Mouse (Mus musculus): ENCODE results near the gene Hif3a. TPM values are rescaled to one million over a fixed set of nuclear protein-coding genes. Genes with fewer than 3 reads are reported as not detected.
A peak's percentile ranks its signal among the peaks of the same experiment; 100 is the strongest.
"Not testable (repeated sequence)": the region's sequence is repeated elsewhere in the genome, so short reads cannot be mapped to it uniquely, and the experiment has no call there.

The Hif3a gene
- polyA plus RNA-seq (2014; fragmentation: Nextera tagmentation; extraction: Ambion mirVana), result 8.6 and 10.4 TPM in 2 replicates

DNA sequence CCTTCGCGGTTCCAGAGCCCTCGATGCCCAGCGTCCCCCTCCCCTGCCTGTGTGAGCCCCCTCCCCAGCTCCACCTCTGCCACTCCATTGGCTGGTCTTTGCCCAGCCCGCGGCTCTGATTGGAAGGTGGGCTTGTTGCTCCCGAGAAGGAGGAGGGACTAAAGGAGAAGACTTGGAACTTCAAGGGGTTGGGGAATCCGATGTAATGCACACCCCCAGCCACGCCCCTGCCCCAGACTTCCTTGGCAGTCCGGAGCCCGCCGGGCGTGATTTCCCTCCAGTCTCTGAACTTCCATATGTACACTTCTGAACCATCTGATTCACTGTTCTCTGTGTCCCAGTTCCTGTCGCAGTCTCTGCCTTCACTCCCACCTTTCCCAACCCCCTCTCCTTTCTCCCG is at the start of gene Hif3a:
Gene Hif3a, minus strand, starts transcription at position 39 of the 400 bp plus-strand sequence.
- H3K9ac ChIP-seq (ENCODE audit: low read length), result peak within 1 kb of the TSS; percentile 59
- ATAC-seq (replicated peaks; ENCODE audit: low FRiP score), result peak; percentile 88
- H3K36me3 ChIP-seq (ENCODE audit: control insufficient read depth, insufficient read depth, low read length), result no peaks in the 10 kb centered on the region
- peak; percentile 92 for DNase-seq (ENCODE audit: low spot score)
- peaks cover 21% of the 10 kb centered on the region; the same call in 1 of the 2 replicates for H3K4me1 ChIP-seq (replicated peaks; ENCODE audit: control insufficient read depth, insufficient read depth, low read length)
- H3K27me3 ChIP-seq (ENCODE audit: control insufficient read depth, insufficient read depth, low read length), result 0 out of 2 replicates have a peak, but pooled peaks cover 2% of the 10 kb centered on the region
- H3K27ac ChIP-seq (ENCODE audit: low read depth, low read length), result no peak within 1 kb of the TSS
- peak within 1 kb of the TSS; percentile 68 for H3K4me2 ChIP-seq (ENCODE audit: low read depth, low read length, severe bottlenecking)
- peak within 1 kb of the TSS; percentile 34 for H3K4me3 ChIP-seq (ENCODE audit: low read depth, low read length)
- 1% methylated on average over 15 of the region's 15 CpGs for WGBS
- no peaks in the 10 kb centered on the region for H3K9me3 ChIP-seq (ENCODE audit: control insufficient read depth, low read length)

- DNase-seq (ENCODE audit: low spot score); H3K27me3 ChIP-seq (ENCODE audit: control insufficient read depth, insufficient read depth, low read length); H3K36me3 ChIP-seq (ENCODE audit: control insufficient read depth, insufficient read depth, low read length); ATAC-seq (replicated peaks; ENCODE audit: low FRiP score); H3K9me3 ChIP-seq (ENCODE audit: control insufficient read depth, low read length); H3K4me2 ChIP-seq (ENCODE audit: low read depth, low read length, severe bottlenecking); H3K9ac ChIP-seq (ENCODE audit: low read length); H3K4me1 ChIP-seq (replicated peaks; ENCODE audit: control insufficient read depth, insufficient read depth, low read length); H3K27ac ChIP-seq (ENCODE audit: low read depth, low read length); H3K4me3 ChIP-seq (ENCODE audit: low read depth, low read length): not testable (repeated sequence)
- WGBS, result 90% methylated on average over 13 of the region's 13 CpGs
These were observed 39.4 kb upstream of the Hif3a start for GRCm38 (mm10) chr7:17101631-17102030.

- ATAC-seq (replicated peaks; ENCODE audit: low FRiP score) (no peak), DNase-seq (ENCODE audit: low spot score) (no peak)
- no peak overlapping the region for H3K4me2 ChIP-seq (ENCODE audit: low read depth, low read length, severe bottlenecking)
These were observed 29.1 kb upstream of the Hif3a start for GRCm38 (mm10) chr7:17091280-17091679.

DNA sequence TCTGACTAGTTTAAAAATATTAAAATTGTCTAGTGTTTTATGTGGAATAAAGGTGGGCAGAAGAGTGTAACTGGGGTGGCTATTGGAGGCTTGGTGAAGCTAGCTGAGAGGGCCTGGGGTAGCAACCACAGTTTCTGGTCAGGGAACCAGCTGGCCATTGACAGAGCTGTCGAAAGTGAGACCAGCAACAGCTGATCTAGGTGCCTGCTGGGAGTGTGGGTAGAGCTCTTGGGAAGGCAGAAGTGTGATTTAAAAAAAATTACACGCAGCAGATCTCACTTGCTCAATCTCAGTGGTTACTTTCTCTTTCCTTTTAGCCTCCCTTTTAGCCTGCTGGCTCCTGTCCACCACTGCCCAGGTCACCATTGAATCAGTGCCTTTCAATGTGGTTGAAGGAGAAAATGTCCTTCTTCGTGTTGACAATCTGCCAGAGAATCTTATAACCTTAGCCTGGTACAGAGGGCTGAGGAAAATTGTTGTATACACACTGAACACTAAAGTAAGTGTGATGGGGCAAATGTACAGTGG is 27.9 kb upstream of the Hif3a start:
- no peak overlapping the region for H3K27ac ChIP-seq (ENCODE audit: low read depth, low read length)
- no peaks in the 10 kb centered on the region for H3K9me3 ChIP-seq (ENCODE audit: control insufficient read depth, low read length)
- no peaks in the 10 kb centered on the region for H3K27me3 ChIP-seq (ENCODE audit: control insufficient read depth, insufficient read depth, low read length)
- H3K4me3 ChIP-seq (ENCODE audit: low read depth, low read length), result no peak overlapping the region
- no peak overlapping the region for H3K4me2 ChIP-seq (ENCODE audit: low read depth, low read length, severe bottlenecking)
- no peaks in the 10 kb centered on the region for H3K36me3 ChIP-seq (ENCODE audit: control insufficient read depth, insufficient read depth, low read length)
- H3K4me1 ChIP-seq (replicated peaks; ENCODE audit: control insufficient read depth, insufficient read depth, low read length), result no peaks in the 10 kb centered on the region
- DNase-seq (ENCODE audit: low spot score) (no peak), ATAC-seq (replicated peaks; ENCODE audit: low FRiP score) (no peak)
- whole genome bisulfite sequencing, result 60% methylated on average over 3 of the region's 3 CpGs
- H3K9ac ChIP-seq (ENCODE audit: low read length), result no peak overlapping the region

More at GRCm38 (mm10) chr7:17091280-17091679, 29.1 kb upstream of the Hif3a start:
- H3K9me3 ChIP-seq (ENCODE audit: control insufficient read depth, low read length), result no peaks in the 10 kb centered on the region
- H3K4me1 ChIP-seq (replicated peaks; ENCODE audit: control insufficient read depth, insufficient read depth, low read length), result no peaks in the 10 kb centered on the region
- H3K4me3 ChIP-seq (ENCODE audit: low read depth, low read length), result no peak overlapping the region
- WGBS, result 10% methylated on average over 1 of the region's 1 CpGs
- no peak overlapping the region for H3K9ac ChIP-seq (ENCODE audit: low read length)
- H3K27ac ChIP-seq (ENCODE audit: low read depth, low read length), result no peak overlapping the region
- no peaks in the 10 kb centered on the region for H3K27me3 ChIP-seq (ENCODE audit: control insufficient read depth, insufficient read depth, low read length)
- H3K36me3 ChIP-seq (ENCODE audit: control insufficient read depth, insufficient read depth, low read length), result no peaks in the 10 kb centered on the region

DNA sequence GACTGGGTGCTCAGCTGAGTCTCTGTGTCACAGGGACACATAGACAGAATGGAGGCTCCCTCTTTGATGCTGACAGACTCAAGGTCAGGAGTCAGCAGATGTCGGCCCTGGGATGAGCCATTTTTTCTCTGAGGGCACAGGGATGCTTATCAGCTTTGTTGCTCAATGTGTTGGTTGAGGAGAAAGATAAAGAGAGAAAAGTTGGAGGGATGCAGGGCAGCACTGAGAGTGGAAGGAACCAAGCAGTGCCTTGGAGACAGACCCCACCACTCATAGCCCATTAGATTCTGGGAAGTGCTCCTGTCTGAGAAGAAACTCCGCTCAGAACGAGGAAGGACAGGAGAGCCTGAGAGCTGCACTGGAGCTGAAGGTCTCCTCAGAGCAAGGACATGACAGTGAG is 25.5 kb upstream of the Hif3a start:
- Histone ChIP-seq H3K9ac (ENCODE audit: low read length) (no peak overlapping the region), H3K9me3 (ENCODE audit: control insufficient read depth, low read length) (no peaks in the 10 kb centered on the region), H3K4me1 (replicated peaks; ENCODE audit: control insufficient read depth, insufficient read depth, low read length) (no peaks in the 10 kb centered on the region), H3K27me3 (ENCODE audit: control insufficient read depth, insufficient read depth, low read length) (no peaks in the 10 kb centered on the region), H3K4me2 (ENCODE audit: low read depth, low read length, severe bottlenecking) (no peak overlapping the region), H3K4me3 (ENCODE audit: low read depth, low read length) (no peak overlapping the region), H3K27ac (ENCODE audit: low read depth, low read length) (no peak overlapping the region), H3K36me3 (ENCODE audit: control insufficient read depth, insufficient read depth, low read length) (no peaks in the 10 kb centered on the region)
- 81% methylated on average over 3 of the region's 3 CpGs for WGBS
- ATAC-seq (replicated peaks; ENCODE audit: low FRiP score) (no peak), DNase-seq (ENCODE audit: low spot score) (no peak)

DNA sequence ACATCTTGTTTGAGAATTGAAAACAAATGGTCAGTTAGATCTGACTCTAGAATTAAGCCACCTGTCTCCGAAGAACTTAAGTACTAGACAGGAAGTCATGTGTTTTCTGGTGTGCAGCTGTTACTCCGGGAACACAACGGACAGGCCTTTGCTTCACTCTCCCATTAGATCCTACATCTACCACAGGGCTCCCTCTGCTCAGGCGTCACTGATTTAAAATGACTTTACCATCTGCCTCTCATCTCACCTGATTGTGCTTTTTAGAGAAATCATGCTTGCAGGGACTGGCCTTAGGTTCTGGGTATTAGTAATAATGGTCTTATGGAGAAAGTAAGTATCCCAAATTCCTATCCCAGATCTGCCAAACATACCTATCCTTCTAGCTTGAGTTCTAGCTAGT is 20.5 kb upstream of the Hif3a start:
- ATAC-seq (replicated peaks; ENCODE audit: low FRiP score), result no peak
- Histone ChIP-seq H3K9me3 (ENCODE audit: control insufficient read depth, low read length) (no peaks in the 10 kb centered on the region), H3K27me3 (ENCODE audit: control insufficient read depth, insufficient read depth, low read length) (no peaks in the 10 kb centered on the region), H3K9ac (ENCODE audit: low read length) (no peak overlapping the region), H3K27ac (ENCODE audit: low read depth, low read length) (no peak overlapping the region), H3K4me3 (ENCODE audit: low read depth, low read length) (no peak overlapping the region), H3K4me2 (ENCODE audit: low read depth, low read length, severe bottlenecking) (no peak overlapping the region), H3K36me3 (ENCODE audit: control insufficient read depth, insufficient read depth, low read length) (no peaks in the 10 kb centered on the region), H3K4me1 (replicated peaks; ENCODE audit: control insufficient read depth, insufficient read depth, low read length) (no peaks in the 10 kb centered on the region)
- no peak for DNase-seq (ENCODE audit: low spot score)
- WGBS, result 82% methylated on average over 4 of the region's 4 CpGs

- WGBS, result 87% methylated on average over 7 of the region's 7 CpGs
- no peak overlapping the region for H3K4me2 ChIP-seq (ENCODE audit: low read depth, low read length, severe bottlenecking)
- no peak for ATAC-seq (replicated peaks; ENCODE audit: low FRiP score)
- no peak overlapping the region for H3K4me3 ChIP-seq (ENCODE audit: low read depth, low read length)
- no peak overlapping the region for H3K27ac ChIP-seq (ENCODE audit: low read depth, low read length)
- H3K36me3 ChIP-seq (ENCODE audit: control insufficient read depth, insufficient read depth, low read length), result no peaks in the 10 kb centered on the region
- no peaks in the 10 kb centered on the region for H3K9me3 ChIP-seq (ENCODE audit: control insufficient read depth, low read length)
- DNase-seq (ENCODE audit: low spot score), result no peak
- H3K4me1 ChIP-seq (replicated peaks; ENCODE audit: control insufficient read depth, insufficient read depth, low read length), result no peaks in the 10 kb centered on the region
- H3K27me3 ChIP-seq (ENCODE audit: control insufficient read depth, insufficient read depth, low read length), result no peaks in the 10 kb centered on the region
- no peak overlapping the region for H3K9ac ChIP-seq (ENCODE audit: low read length)
These were observed 15.9 kb upstream of the Hif3a start for GRCm38 (mm10) chr7:17078076-17078654.

GRCm38 (mm10) chr7:17076542-17076941 is 14.3 kb upstream of the Hif3a start:
- Histone ChIP-seq H3K4me1 (replicated peaks; ENCODE audit: control insufficient read depth, insufficient read depth, low read length) (no peaks in the 10 kb centered on the region), H3K4me2 (ENCODE audit: low read depth, low read length, severe bottlenecking) (no peak overlapping the region), H3K36me3 (ENCODE audit: control insufficient read depth, insufficient read depth, low read length) (no peaks in the 10 kb centered on the region), H3K27me3 (ENCODE audit: control insufficient read depth, insufficient read depth, low read length) (no peaks in the 10 kb centered on the region), H3K9me3 (ENCODE audit: control insufficient read depth, low read length) (no peaks in the 10 kb centered on the region), H3K9ac (ENCODE audit: low read length) (no peak overlapping the region), H3K4me3 (ENCODE audit: low read depth, low read length) (no peak overlapping the region), H3K27ac (ENCODE audit: low read depth, low read length) (no peak overlapping the region)
- DNase-seq (ENCODE audit: low spot score) (no peak), ATAC-seq (replicated peaks; ENCODE audit: low FRiP score) (no peak)
- WGBS, result 86% methylated on average over 1 of the region's 1 CpGs

Data from forebrain, embryonic 11.5 days (tissue).